Mouse (Mus musculus) forebrain, postnatal 0 days (tissue): ENCODE results near the gene Fam216a. TPM values are rescaled to one million over a fixed set of nuclear protein-coding genes. Genes with fewer than 3 reads are reported as not detected.
"Not testable (repeated sequence)": the region's sequence is repeated elsewhere in the genome, so short reads cannot be mapped to it uniquely, and the experiment has no call there.

Experiments used
- ATAC-seq: fragments of 200-750 bp; cut with Nextera tagmentation; 2 replicates; pipeline ENCODE4 v1.8.0; 2017; ENCODE audit warnings: mild to moderate bottlenecking, moderate library complexity
- DNase-seq: peaks from one replicate; pipeline ENCODE4 v3.0.0-alpha.2; 2015
- H3K27ac ChIP-seq: fragments of 300-500 bp; sonication (generic); 2 replicates; pipeline ENCODE4 v1.5.1; 2014; ENCODE audit warnings: low read depth, mild to moderate bottlenecking, antibody characterized with exemption, low read length, moderate library complexity, mixed read lengths
- H3K27me3 ChIP-seq: fragments of 300-500 bp; sonication (generic); 2 replicates; pipeline ENCODE4 v1.6.1; 2014; ENCODE audit warnings: mild to moderate bottlenecking, low read length, mixed read lengths; ENCODE audit not compliant: insufficient read depth
- H3K36me3 ChIP-seq: fragments of 300-500 bp; sonication (generic); 2 replicates; pipeline ENCODE4 v1.6.1; 2014; ENCODE audit warnings: mild to moderate bottlenecking, moderate library complexity; ENCODE audit not compliant: insufficient read depth
- H3K4me1 ChIP-seq: fragments of 300-500 bp; sonication (generic); 2 replicates; pipeline ENCODE4 v1.6.1; 2014; ENCODE audit warnings: antibody characterized with exemption; ENCODE audit not compliant: insufficient read depth
- H3K4me2 ChIP-seq: fragments of 300-500 bp; sonication (generic); 2 replicates; pipeline ENCODE4 v1.6.1; 2014; ENCODE audit warnings: low read depth, mild to moderate bottlenecking, moderate library complexity
- H3K4me3 ChIP-seq: fragments of 300-500 bp; sonication (generic); 2 replicates; pipeline ENCODE4 v1.5.1; 2014; ENCODE audit warnings: low read depth, low read length, mixed read lengths
- H3K9ac ChIP-seq: fragments of 300-500 bp; sonication (generic); 2 replicates; pipeline ENCODE4 v1.6.1; 2014; ENCODE audit warnings: mild to moderate bottlenecking
- H3K9me3 ChIP-seq: fragments of 300-500 bp; sonication (generic); 2 replicates; pipeline ENCODE4 v1.6.1; 2016; ENCODE audit warnings: low read length
- CTCF ChIP-seq: sonication (generic); IDR thresholded peaks from 2 replicates; pipeline ENCODE4 v1.5.1; 2016; ENCODE audit warnings: antibody characterized with exemption, control low read depth, low read depth
- WGBS: fragments of 180-500 bp; shearing (Covaris S2); extraction: QIAGEN DNeasy Blood & Tissue Kit; methylation state at CpG from one replicate; pipeline ENCODE4 v1.1.7; 2014; 5-methylcytosine and 5-hydroxymethylcytosine counted together
- polyA plus RNA-seq: library from polyadenylated mRNA; unstranded; fragments of >200 nt; fragmentation: Nextera tagmentation; extraction: Ambion mirVana; gene quantifications from 2 replicates; pipeline ENCODE4 v1.2.1, GENCODE M21; 2015
- total RNA-seq: library from RNA; depleted of rRNA; stranded (reverse); fragments of >200 nt; gene quantifications from 2 replicates; pipeline ENCODE4 v1.2.3, GENCODE M21; 2014; rRNA removed

The Fam216a gene
- total RNA-seq: 136 and 141 TPM in 2 replicates
- 147 and 150 TPM in 2 replicates for polyA plus RNA-seq

- Histone ChIP-seq H3K4me3 (peak within 1 kb of the TSS; percentile 82), H3K9me3 (no peaks in the 10 kb centered on the region), H3K27ac (peak within 1 kb of the TSS; percentile 96), H3K9ac (peak within 1 kb of the TSS; percentile 87), H3K36me3 (peaks cover 34% of the 10 kb centered on the region), H3K4me2 (peak within 1 kb of the TSS; percentile 72), H3K27me3 (no peaks in the 10 kb centered on the region), H3K4me1 (peaks cover 7% of the 10 kb centered on the region; the same call in 1 of the 2 replicates)
- WGBS: under 1% methylated on average over 53 of the region's 53 CpGs
- DNase-seq (peak; percentile 100), ATAC-seq (peak; percentile 97)
- no peak for TF ChIP-seq CTCF
These were observed at the start of gene Fam216a for GRCm38 (mm10) chr5:122372192-122372769. TSS of gene Fam216a (minus strand) at chr5:122372364.

GRCm38 (mm10) chr5:122421271-122422068 lies 49.3 kb upstream of the Fam216a start, which contains the start of gene Anapc7:
TSS of gene Anapc7 (plus strand) at chr5:122421693.
- Histone ChIP-seq H3K4me3 (peak within 1 kb of the TSS; percentile 96), H3K9me3 (no peaks in the 10 kb centered on the region), H3K4me1 (0 out of 2 replicates have a peak, but pooled peaks cover 9% of the 10 kb centered on the region), H3K9ac (peak within 1 kb of the TSS; percentile 81), H3K27me3 (no peaks in the 10 kb centered on the region), H3K4me2 (peak within 1 kb of the TSS; percentile 76), H3K27ac (peak within 1 kb of the TSS; percentile 90), H3K36me3 (no peaks in the 10 kb centered on the region)
- peak; percentile 53 for TF ChIP-seq CTCF
- no peak for DNase-seq
- peak; percentile 68; the same call in 1 of the 2 replicates for ATAC-seq
- 21% methylated on average over 17 of the region's 17 CpGs for WGBS

GRCm38 (mm10) chr5:122420676-122421075 lies 48.5 kb upstream of the Fam216a start:
- not testable (repeated sequence) for ATAC-seq, H3K4me2 ChIP-seq, H3K36me3 ChIP-seq, H3K9me3 ChIP-seq, H3K9ac ChIP-seq, H3K4me3 ChIP-seq, DNase-seq, H3K27ac ChIP-seq, H3K4me1 ChIP-seq, H3K27me3 ChIP-seq
- WGBS: 71% methylated on average over 4 of the region's 4 CpGs

GRCm38 (mm10) chr5:122415465-122415864 lies 43.3 kb upstream of the Fam216a start:
- Histone ChIP-seq H3K27me3 (no peaks in the 10 kb centered on the region), H3K36me3 (no peaks in the 10 kb centered on the region), H3K4me2 (no peak overlapping the region), H3K4me3 (no peak overlapping the region), H3K9me3 (no peaks in the 10 kb centered on the region), H3K27ac (no peak overlapping the region), H3K9ac (no peak overlapping the region), H3K4me1 (no peaks in the 10 kb centered on the region)
- no peak for TF ChIP-seq CTCF
- 90% methylated on average over 12 of the region's 12 CpGs for WGBS
- DNase-seq (no peak), ATAC-seq (no peak)

- Histone ChIP-seq H3K27me3 (no peaks in the 10 kb centered on the region), H3K4me1 (no peaks in the 10 kb centered on the region), H3K9ac (no peak overlapping the region), H3K4me2 (no peak overlapping the region), H3K36me3 (no peaks in the 10 kb centered on the region), H3K9me3 (no peaks in the 10 kb centered on the region), H3K27ac (no peak overlapping the region), H3K4me3 (no peak overlapping the region)
- no peak for TF ChIP-seq CTCF
- WGBS: 82% methylated on average over 5 of the region's 5 CpGs
- ATAC-seq (no peak), DNase-seq (no peak)
These were observed 42.2 kb upstream of the Fam216a start for GRCm38 (mm10) chr5:122414351-122414750.

- Histone ChIP-seq H3K4me2 (no peak overlapping the region), H3K9me3 (no peaks in the 10 kb centered on the region), H3K9ac (no peak overlapping the region), H3K4me1 (no peaks in the 10 kb centered on the region), H3K36me3 (0 out of 2 replicates have a peak, but pooled peaks cover under 1% of the 10 kb centered on the region), H3K4me3 (no peak overlapping the region), H3K27ac (no peak overlapping the region), H3K27me3 (no peaks in the 10 kb centered on the region)
- WGBS: 70% methylated on average over 6 of the region's 6 CpGs
- no peak for TF ChIP-seq CTCF
- no peak for ATAC-seq
- no peak for DNase-seq
These were observed 40.7 kb upstream of the Fam216a start for GRCm38 (mm10) chr5:122412826-122413225.

GRCm38 (mm10) chr5:122411892-122412291 lies 39.7 kb upstream of the Fam216a start:
- no peak for DNase-seq
- 86% methylated on average over 5 of the region's 5 CpGs for WGBS
- peaks cover 9% of the 10 kb centered on the region; the same call in 1 of the 2 replicates for H3K36me3 ChIP-seq

More at GRCm38 (mm10) chr5:122411892-122412291, 39.7 kb upstream of the Fam216a start:
- TF ChIP-seq CTCF: no peak
- Histone ChIP-seq H3K27me3 (no peaks in the 10 kb centered on the region), H3K9ac (no peak overlapping the region), H3K4me1 (no peaks in the 10 kb centered on the region), H3K4me3 (no peak overlapping the region), H3K27ac (no peak overlapping the region), H3K4me2 (no peak overlapping the region), H3K9me3 (no peaks in the 10 kb centered on the region)
- ATAC-seq: no peak
